Mouse (Mus musculus) forebrain, embryonic 16.5 days (tissue): Measurements from ENCODE around the gene Smndc1. TPM values are rescaled to one million over a fixed set of nuclear protein-coding genes. Genes with fewer than 3 reads are reported as not detected.

Source experiments
- ATAC-seq: fragments of 200-750 bp; cut with Nextera tagmentation; 2 replicates; pipeline ENCODE4 v1.8.0; 2017; ENCODE audit warnings: mild to moderate bottlenecking, moderate library complexity
- H3K27ac ChIP-seq: fragments of 300-500 bp; sonication (generic); 2 replicates; pipeline ENCODE4 v1.5.1; 2014; ENCODE audit warnings: low read length, control low read depth
- H3K27me3 ChIP-seq: fragments of 300-500 bp; sonication (generic); replicated peaks from 2 replicates; pipeline ENCODE4 v1.6.1; 2014; ENCODE audit warnings: low read length; ENCODE audit not compliant: control insufficient read depth, insufficient read depth
- H3K36me3 ChIP-seq: fragments of 300-500 bp; sonication (generic); 2 replicates; pipeline ENCODE4 v1.6.1; 2014; ENCODE audit not compliant: control insufficient read depth, insufficient read depth
- H3K4me1 ChIP-seq: fragments of 300-500 bp; sonication (generic); replicated peaks from 2 replicates; pipeline ENCODE4 v1.6.1; 2014; ENCODE audit warnings: low read length; ENCODE audit not compliant: control insufficient read depth, insufficient read depth
- H3K4me2 ChIP-seq: fragments of 300-500 bp; sonication (generic); 2 replicates; pipeline ENCODE4 v1.6.1; 2014; ENCODE audit warnings: mild to moderate bottlenecking, low read length, control low read depth
- H3K4me3 ChIP-seq: fragments of 300-500 bp; sonication (generic); replicated peaks from 2 replicates; pipeline ENCODE4 v1.5.1; 2014; ENCODE audit warnings: mild to moderate bottlenecking, low read length, control low read depth
- H3K9ac ChIP-seq: fragments of 300-500 bp; sonication (generic); replicated peaks from 2 replicates; pipeline ENCODE4 v1.6.1; 2014; ENCODE audit warnings: low read depth, low read length, control low read depth
- H3K9me3 ChIP-seq: fragments of 300-500 bp; sonication (generic); 2 replicates; pipeline ENCODE4 v1.6.1; 2016; ENCODE audit warnings: low read length; ENCODE audit not compliant: control insufficient read depth
- WGBS: fragments of 180-500 bp; shearing (Covaris S2); extraction: QIAGEN DNeasy Blood & Tissue Kit; methylation state at CpG from one replicate; pipeline ENCODE4 v1.1.7; 2014; 5-methylcytosine and 5-hydroxymethylcytosine counted together
- polyA plus RNA-seq: library from polyadenylated mRNA; unstranded; fragments of >200 nt; fragmentation: Nextera tagmentation; extraction: Ambion mirVana; gene quantifications from 2 replicates; pipeline ENCODE4 v1.2.1, GENCODE M21; 2015

Smndc1 gene
- polyA plus RNA-seq, 1 experiment from 2014 or later = 33.2 TPM

- WGBS = 59% methylated on average over 8 of the region's 8 CpGs
Measured at GRCm38 (mm10) chr19:53392781-53393343, 2.5 kb upstream of the Smndc1 start.

GRCm38 (mm10) chr19:53391787-53392186 is 1.4 kb upstream of the Smndc1 start:
- Histone ChIP-seq H3K27ac (no peak overlapping the region), H3K27me3 (no peaks in the 10 kb centered on the region), H3K4me2 (peak overlapping the region; percentile 92; the same call in 1 of the 2 replicates), H3K4me1 (peaks cover 12% of the 10 kb centered on the region), H3K9me3 (no peaks in the 10 kb centered on the region), H3K9ac (no peak overlapping the region), H3K36me3 (peaks cover 8% of the 10 kb centered on the region), H3K4me3 (no peak overlapping the region)
- ATAC-seq = no peak
- 85% methylated on average over 5 of the region's 5 CpGs for WGBS

More at GRCm38 (mm10) chr19:53392781-53393343, 2.5 kb upstream of the Smndc1 start:
- peaks cover under 1% of the 10 kb centered on the region for H3K36me3 ChIP-seq
- H3K27me3 ChIP-seq = no peaks in the 10 kb centered on the region
- H3K9me3 ChIP-seq = no peaks in the 10 kb centered on the region
- no peak overlapping the region for H3K27ac ChIP-seq
- H3K9ac ChIP-seq = no peak overlapping the region
- no peak overlapping the region for H3K4me2 ChIP-seq
- ATAC-seq = no peak
- H3K4me1 ChIP-seq = peaks cover 12% of the 10 kb centered on the region
- no peak overlapping the region for H3K4me3 ChIP-seq

DNA sequence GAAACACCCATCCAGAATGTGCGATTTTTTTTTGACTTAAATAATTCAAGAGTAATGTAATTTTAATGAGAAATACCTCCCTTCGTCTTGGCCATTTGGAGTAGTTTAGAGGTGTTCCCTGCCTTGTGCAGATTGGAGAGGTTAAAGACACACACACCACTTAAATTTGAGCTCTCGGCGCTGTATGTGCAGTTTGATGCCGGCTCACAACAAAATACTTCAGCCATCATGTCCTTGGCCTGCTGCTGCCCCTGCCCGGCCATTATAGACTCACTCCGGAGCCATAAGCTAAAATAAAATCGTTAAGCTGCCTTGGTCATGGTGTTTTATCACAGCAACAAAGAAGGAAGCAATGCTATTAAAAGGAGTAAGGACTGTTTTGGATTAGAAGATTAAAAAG is 1.0 kb upstream of the Smndc1 start:
- H3K4me3 ChIP-seq = peak overlapping the region; percentile 95
- peak overlapping the region; percentile 48 for H3K9ac ChIP-seq
- H3K27ac ChIP-seq = no peak overlapping the region
- H3K36me3 ChIP-seq = peaks cover 8% of the 10 kb centered on the region
- peaks cover 12% of the 10 kb centered on the region for H3K4me1 ChIP-seq
- ATAC-seq = no peak
- WGBS = 48% methylated on average over 8 of the region's 8 CpGs
- H3K4me2 ChIP-seq = peak overlapping the region; percentile 92
- no peaks in the 10 kb centered on the region for H3K9me3 ChIP-seq
- H3K27me3 ChIP-seq = no peaks in the 10 kb centered on the region

DNA sequence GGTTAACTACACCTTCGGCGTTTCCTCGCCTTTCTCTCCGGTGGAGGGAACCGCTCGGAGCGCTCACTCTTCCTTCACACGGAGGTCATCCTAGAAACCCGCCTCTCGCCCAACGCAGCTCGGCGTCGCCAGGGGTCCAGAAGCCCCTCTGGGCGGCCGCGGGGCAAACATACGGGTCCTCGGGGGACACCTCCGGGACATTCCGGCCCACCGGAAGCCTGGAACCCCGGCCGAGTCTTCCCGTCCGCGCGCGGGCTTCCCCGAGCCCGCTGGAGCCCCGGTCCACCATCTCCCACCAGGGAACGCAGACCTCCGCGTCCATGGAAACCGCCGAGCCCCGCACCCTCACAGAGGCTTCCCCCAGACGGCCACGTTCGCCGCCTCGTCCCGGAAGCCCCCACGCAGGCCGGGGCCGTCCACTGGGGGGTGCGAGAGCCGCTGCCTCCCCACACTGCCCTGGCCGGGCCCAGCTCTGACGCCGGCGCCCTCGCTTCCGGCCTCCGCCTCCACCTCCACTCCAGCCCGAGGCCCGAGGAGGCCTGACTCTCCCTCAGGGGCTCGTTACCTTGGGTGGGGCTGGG is 437 bp downstream of the Smndc1 start:
- H3K9me3 ChIP-seq = no peaks in the 10 kb centered on the region
- no peaks in the 10 kb centered on the region for H3K27me3 ChIP-seq
- peak overlapping the region; percentile 93 for H3K9ac ChIP-seq
- peaks cover 8% of the 10 kb centered on the region for H3K36me3 ChIP-seq
- peak overlapping the region; percentile 96 for H3K27ac ChIP-seq
- peak overlapping the region; percentile 95 for H3K4me3 ChIP-seq
- H3K4me2 ChIP-seq = peak overlapping the region; percentile 86
- WGBS = under 1% methylated on average over 59 of the region's 59 CpGs
- peaks cover 14% of the 10 kb centered on the region for H3K4me1 ChIP-seq
- peak; percentile 87 for ATAC-seq

GRCm38 (mm10) chr19:53389417-53389816 is 961 bp downstream of the Smndc1 start:
- Histone ChIP-seq H3K27ac (no peak overlapping the region; the same call in 1 of the 2 replicates), H3K27me3 (no peaks in the 10 kb centered on the region), H3K36me3 (peaks cover 8% of the 10 kb centered on the region), H3K4me1 (peaks cover 14% of the 10 kb centered on the region), H3K4me3 (peak overlapping the region; percentile 95), H3K9me3 (no peaks in the 10 kb centered on the region), H3K9ac (peak overlapping the region; percentile 93), H3K4me2 (peak overlapping the region; percentile 86)
- no peak for ATAC-seq
- 26% methylated on average over 6 of the region's 6 CpGs for whole genome bisulfite sequencing

- Histone ChIP-seq H3K4me3 (no peak overlapping the region), H3K27ac (no peak overlapping the region), H3K27me3 (no peaks in the 10 kb centered on the region), H3K36me3 (peaks cover 29% of the 10 kb centered on the region), H3K4me2 (no peak overlapping the region), H3K9me3 (no peaks in the 10 kb centered on the region), H3K4me1 (0 out of 2 replicates have a peak, but pooled peaks cover 2% of the 10 kb centered on the region), H3K9ac (no peak overlapping the region)
- 96% methylated on average over 15 of the region's 15 CpGs for WGBS
- ATAC-seq = no peak
Measured at GRCm38 (mm10) chr19:53383336-53383735, 7.0 kb downstream of the Smndc1 start.

DNA sequence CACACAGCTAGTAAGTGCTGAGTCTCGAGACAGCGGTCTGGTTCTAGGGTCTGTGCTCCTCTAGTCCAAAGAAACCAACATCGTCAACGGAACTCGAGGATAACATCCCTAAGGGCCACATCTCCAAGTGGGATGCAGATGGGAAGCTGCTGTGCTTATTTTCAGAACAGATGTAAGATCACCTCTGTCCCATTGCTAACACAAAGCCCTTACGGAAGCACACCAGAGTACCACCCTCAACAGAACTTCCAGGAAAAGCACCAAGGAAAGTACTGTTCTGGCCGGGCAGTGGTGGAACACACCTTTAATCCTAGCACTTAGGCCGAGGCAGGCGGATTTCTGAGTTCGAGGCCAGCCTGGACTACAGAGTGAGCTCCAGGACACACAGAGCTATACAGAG is 12.0 kb downstream of the Smndc1 start:
- H3K27me3 ChIP-seq = no peaks in the 10 kb centered on the region
- no peak for ATAC-seq
- no peak overlapping the region for H3K4me2 ChIP-seq
- H3K9ac ChIP-seq = no peak overlapping the region
- no peaks in the 10 kb centered on the region for H3K4me1 ChIP-seq
- H3K4me3 ChIP-seq = no peak overlapping the region
- H3K9me3 ChIP-seq = no peaks in the 10 kb centered on the region
- WGBS = 96% methylated on average over 10 of the region's 10 CpGs
- peaks cover 22% of the 10 kb centered on the region for H3K36me3 ChIP-seq
- H3K27ac ChIP-seq = no peak overlapping the region

DNA sequence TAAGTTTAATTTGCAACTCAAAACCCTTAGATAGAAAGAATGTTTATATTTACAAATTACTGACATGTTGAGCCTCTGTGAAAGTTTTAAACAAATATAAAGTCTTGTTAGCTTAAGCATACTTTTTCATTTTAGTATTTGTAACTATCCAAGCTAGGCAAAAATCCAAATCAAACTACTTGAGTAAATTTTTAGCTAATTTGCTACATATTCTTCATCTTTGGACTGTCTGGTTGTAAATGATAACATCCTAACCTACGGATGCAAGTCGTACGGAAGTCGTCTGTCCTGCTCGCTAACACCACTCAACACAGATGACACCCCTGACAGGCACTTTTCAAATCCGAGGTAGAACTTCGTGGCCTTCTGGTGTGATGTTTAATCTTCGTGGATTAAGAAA is 12.7 kb downstream of the Smndc1 start:
- H3K9ac ChIP-seq = no peak overlapping the region
- H3K9me3 ChIP-seq = no peaks in the 10 kb centered on the region
- H3K27ac ChIP-seq = no peak overlapping the region
- no peaks in the 10 kb centered on the region for H3K4me1 ChIP-seq
- H3K36me3 ChIP-seq = peaks cover 19% of the 10 kb centered on the region
- WGBS = 95% methylated on average over 8 of the region's 8 CpGs
- no peak overlapping the region for H3K4me2 ChIP-seq
- no peak overlapping the region for H3K4me3 ChIP-seq
- no peak for ATAC-seq
- H3K27me3 ChIP-seq = no peaks in the 10 kb centered on the region

DNA sequence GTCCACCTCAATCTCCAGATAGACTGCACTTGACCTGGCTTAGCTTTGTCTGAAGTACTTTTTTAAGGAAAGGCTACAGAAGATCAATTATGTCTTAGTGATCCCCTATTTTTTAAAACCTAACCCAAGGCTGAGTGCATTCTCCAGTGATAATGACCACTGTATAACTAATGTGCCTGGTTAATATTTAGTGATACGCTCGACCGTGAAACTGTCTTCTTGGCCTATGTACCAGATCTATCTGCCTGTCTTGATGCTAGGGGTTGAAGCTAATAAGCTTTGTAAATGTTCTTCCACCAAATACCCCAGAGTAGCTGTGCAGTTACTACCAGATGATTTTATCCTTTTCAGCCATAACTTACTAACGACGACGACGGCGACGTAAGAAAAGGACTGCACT is 14.6 kb downstream of the Smndc1 start:
- H3K27me3 ChIP-seq = no peaks in the 10 kb centered on the region
- peaks cover 15% of the 10 kb centered on the region for H3K36me3 ChIP-seq
- no peak overlapping the region for H3K4me2 ChIP-seq
- no peaks in the 10 kb centered on the region for H3K4me1 ChIP-seq
- H3K9ac ChIP-seq = no peak overlapping the region
- ATAC-seq = no peak
- H3K27ac ChIP-seq = no peak overlapping the region
- 91% methylated on average over 9 of the region's 9 CpGs for WGBS
- no peak overlapping the region for H3K4me3 ChIP-seq
- no peaks in the 10 kb centered on the region for H3K9me3 ChIP-seq
